Mouse (Mus musculus): ENCODE measurements around the gene Plcb4.

- TF ChIP-seq CTCF (conservative IDR thresholded peaks at IDR 0.05 in 1 of 2, IDR thresholded peaks at IDR 0.05 in 1 of 2; ENCODE audit: low read depth in 2 of 2, low read length in 2 of 2) = no peak
- TF ChIP-seq BHLHE40 (IDR thresholded peaks at IDR 0.05; ENCODE audit: low read depth, low read length) = no peak
- no peak for TF ChIP-seq RAD21 (IDR thresholded peaks at IDR 0.05; ENCODE audit: low read depth, low read length)
- TF ChIP-seq UBTF (IDR thresholded peaks at IDR 0.05; ENCODE audit: low read depth, low read length) = no peak
- no peak for TF ChIP-seq MAX (IDR thresholded peaks at IDR 0.05; ENCODE audit: low read length)
- TF ChIP-seq MAFK (IDR thresholded peaks at IDR 0.05; ENCODE audit: insufficient replicate concordance, low read length) = no peak
These were observed 68.3 kb downstream of the Plcb4 start for GRCm38 (mm10) chr2:135727088-135727487.

All from CH12.LX (cell line).